Mouse (Mus musculus) heart, postnatal 0 days (tissue): ENCODE measurements at regions not wholly inside any gene's neighbourhood (a gene's known extent, or its start where the extent isn't known, plus 50 kb on each side); places are given as distances from the start of the nearest gene placed in this dataset.

Source experiments
- CTCF ChIP-seq: IDR thresholded peaks from 2 replicates; pipeline ENCODE4 v1.5.1; 2016; ENCODE audit warnings: antibody characterized with exemption, control low read depth, low read depth
- EP300 ChIP-seq: IDR thresholded peaks from 2 replicates; pipeline ENCODE4 v1.6.1; 2016; ENCODE audit warnings: antibody characterized with exemption, low read depth

DNA sequence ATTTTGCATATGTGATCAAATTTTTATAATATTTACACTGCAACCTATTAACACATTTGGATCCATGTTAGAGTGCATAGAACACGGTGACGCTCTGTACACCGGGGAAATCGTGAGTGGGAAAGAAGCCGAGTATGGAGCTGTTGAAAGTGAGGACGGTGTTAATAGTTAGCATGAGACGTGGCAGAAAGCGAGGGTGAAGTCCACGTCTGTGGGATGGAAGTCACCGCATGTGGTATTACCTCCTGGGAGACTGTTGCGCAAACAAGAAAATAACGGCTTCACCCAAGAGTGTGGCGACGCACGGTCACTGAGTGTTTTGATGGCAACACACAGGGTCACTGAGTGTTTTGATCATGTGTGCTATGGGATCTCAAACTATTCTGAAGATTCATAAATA is 237.2 kb downstream of the Rbm26 start:
- TF ChIP-seq CTCF (no peak), EP300 (no peak)
